Mouse (Mus musculus) layer of hippocampus, adult 9-10 months (tissue): ENCODE data around the gene Ankrd28.
"Not testable (repeated sequence)": the region's sequence is repeated elsewhere in the genome, so short reads cannot be mapped to it uniquely, and the experiment has no call there.

Experiments
- DNase-seq: peaks from one replicate; pipeline ENCODE4 v3.0.0; 2022; ENCODE audit warnings: low spot score

Ankrd28 gene

DNA sequence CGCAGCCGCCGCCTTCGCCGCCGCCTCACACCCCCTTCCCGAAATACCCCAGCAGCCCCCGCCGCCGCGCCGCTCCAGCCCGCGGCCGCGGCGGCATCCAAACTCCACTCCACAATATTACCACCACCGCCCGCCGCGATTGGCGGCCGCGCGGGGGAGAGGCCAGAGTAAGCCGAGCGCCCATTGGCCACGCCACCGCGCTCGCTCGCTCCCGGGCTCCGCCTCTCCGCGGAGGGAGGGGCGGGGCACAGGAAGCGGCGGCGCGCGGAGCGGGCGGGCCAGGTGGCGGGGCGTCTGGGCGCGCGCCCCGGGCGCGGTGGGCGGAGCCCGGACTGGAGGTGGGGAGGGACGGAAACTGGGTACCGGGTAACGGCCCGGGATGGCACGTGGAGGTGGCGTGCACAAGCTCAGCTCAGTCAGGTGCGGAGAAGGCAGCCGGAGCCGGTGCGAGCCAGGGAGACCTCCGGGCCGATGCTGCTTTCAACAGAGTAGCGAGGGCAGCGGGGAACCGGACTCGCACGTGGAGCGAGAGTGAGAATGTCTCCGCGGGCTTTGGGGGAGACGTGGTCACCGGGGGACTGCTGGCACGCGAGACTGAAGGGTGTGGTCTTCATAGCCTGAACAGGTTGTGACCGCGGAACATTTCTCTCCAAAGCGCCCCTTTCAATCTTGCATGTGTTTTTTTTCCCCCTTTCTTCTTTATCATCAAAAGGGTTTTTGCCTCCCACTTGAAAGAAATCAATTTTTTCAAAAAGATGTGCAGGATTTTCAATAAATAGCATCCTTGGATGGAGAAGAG is at the start of gene Ankrd28:
TSS of gene Ankrd28 (minus strand) at position 81 of the 799 bp plus-strand sequence.
- DNase-seq: peak; percentile 63

DNA sequence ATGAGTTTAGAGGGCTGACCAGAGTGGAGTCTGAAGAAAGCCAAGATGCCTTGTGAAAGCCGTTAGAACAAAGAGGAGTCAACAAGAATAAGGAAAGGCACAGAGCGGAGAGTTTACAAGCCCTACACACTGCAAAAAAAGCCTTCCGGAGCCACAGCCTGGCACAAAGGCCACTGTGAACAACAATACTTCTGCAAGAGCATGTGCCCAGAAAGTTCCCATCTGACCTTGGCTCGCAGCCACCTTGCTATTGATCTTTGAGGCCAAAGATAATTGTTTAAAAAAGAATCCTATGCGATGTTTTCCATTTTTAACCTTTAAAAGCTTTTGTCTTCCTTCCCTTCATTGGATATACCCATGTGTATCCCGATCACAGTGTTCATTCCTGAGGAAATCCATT is 49.0 kb upstream of the Ankrd28 start:
- no peak for DNase-seq

DNA sequence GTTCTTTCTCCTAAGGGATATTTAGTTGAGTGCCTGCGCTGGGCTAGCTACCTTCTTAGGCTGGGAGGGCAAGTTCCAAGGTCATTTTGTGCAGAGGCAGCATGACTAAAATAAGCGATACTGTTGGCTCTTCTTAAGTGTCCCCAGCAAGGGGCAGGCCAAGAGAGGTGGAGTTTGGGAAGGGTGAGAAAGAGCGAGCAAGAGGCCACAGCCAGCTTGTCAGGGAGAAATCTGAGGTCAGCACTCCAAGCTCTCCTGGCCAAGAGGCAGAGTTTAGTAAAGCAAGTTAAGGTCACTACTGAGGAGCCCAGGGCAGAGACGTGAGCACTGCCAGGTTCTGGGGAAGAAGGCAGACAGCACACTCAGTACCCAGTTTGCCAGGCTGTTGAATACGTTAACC is 41.7 kb upstream of the Ankrd28 start:
- DNase-seq: no peak

DNA sequence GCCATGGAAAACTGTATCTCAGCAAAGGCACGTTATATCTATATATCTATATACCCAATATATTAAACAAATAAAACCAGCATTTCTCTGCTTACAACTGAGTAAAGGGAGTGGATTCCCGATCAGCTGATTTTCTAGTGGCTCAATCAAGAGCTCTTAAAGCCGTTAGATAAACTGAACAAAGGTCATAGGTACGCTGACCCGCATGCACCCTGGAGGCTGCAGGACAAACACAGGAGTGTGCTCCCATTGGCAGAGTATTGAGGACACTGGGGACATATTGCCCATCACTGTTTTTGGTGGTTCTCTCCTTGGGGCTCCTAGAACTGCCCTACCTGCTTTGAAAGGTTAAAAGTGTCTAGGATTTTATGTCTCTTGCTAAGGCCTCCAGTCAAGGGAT is 40.0 kb upstream of the Ankrd28 start:
- DNase-seq: no peak

DNA sequence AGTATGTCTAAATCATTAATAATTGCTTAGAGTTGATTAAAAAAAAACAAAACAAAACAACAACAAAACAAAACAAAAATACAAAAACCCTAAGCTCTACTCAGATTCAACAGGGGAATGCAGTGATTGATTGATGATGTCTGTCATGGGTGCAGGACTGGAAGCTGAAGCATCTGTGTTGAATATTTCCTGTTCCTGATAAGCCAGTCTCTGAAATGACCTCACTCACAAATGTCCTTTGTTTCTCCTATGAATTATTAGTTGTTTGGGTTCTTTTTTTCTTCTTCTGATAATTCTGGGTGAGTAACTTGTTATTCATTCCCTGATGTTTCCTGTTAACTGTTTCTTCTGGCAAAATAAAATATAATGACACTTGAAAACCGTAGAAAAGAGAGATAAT is 38.1 kb upstream of the Ankrd28 start:
- no peak for DNase-seq

DNA sequence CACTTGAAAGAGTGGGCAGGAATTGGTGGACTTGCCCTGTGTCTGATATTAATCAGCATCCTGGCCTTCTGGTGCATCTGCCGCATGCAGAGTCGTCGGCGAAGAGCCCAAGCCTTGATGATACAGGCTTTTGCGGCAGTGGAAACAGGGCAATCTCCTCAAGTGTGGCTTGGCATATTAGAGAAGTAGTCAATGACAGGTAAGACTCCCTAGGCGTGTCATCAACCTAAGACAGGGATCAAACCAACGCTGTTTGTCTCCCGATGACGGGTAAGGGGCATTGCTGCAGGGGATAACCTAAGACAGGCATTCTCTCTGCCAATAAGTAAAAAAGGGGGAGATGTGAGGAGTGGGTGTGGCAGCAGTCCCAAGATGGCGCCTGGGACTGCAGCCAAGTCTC is 35.9 kb upstream of the Ankrd28 start:
- not testable (repeated sequence) for DNase-seq

DNA sequence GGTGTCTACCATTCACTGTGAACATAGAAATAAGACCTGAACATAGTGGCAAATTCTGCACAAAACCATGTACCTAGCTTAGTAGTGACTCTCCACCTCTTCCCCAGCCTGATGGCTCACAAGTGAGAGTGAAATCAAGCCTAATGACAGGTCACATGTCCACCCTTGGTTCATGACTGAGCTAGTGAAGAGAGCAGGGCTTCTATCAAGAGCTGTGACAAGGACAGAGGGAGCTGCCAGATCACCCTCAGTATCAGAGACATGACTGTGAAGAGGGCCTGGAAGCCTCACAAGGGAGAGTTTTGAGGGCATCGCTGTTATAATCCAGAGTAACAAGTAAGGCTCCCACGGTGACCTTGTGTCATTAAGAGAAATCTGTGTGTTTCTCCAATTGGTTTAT is 28.2 kb upstream of the Ankrd28 start:
- DNase-seq: no peak

DNA sequence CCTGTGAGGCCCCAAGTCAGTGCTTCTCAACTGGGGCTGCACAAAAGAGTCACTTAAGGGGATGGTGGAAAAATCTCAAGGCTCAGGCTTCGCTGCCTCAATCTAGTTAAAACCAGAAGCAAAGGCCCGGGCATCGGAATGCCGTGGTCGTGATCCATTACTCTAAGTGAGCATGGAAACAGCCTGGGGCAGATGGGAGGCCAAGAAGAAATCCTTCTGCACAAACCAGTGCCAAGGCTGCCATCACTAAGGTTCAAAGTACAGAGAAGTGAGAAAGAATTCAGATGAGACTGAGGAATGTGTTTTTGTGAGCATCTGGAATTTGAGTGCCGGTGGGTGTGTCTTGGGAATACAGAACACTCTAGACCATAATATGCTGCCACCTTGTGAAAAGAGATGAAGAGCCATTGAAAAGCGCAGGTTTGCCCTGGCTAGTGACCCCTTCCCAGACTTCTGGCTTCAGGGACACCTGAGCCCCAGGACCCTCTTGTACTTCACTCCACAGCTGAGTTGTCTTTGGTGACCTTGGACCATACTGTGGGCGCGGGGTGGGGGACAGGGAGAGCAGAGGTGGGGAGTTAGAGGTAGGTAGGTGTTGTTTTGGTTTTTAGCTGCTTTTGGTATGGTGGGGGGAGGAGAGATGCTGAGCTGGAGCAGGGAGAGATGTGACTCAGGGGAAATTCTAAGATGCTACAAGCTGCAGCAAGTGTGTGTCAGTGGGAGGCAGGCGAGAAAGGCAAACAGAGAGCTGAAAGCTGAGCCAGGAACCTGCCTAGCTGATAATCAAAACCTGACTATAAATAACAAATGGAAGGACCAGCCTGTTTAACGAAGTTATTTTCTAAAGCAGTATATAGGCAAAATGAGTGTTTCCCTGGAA is 26.9 kb upstream of the Ankrd28 start:
- peak; percentile 13 for DNase-seq

DNA sequence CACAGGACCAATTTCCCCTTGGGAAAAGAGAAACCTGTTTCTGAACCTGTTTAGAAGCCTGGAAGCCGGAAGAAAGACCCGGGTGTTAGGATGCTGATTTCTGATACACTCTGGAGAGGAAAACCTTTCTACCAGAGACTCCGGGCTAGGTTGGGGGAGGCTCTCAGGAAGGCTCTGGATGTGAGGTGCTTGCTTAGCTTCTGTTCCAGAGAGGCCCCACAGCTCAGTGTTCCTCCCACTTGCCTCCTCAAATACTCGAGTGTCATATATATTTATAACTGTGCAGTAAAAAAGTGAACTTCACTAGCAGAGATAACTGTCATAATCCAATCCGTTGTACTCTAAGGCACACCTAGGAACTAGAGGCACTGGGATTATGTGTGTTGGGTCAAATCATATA is 25.6 kb upstream of the Ankrd28 start:
- DNase-seq: no peak

DNA sequence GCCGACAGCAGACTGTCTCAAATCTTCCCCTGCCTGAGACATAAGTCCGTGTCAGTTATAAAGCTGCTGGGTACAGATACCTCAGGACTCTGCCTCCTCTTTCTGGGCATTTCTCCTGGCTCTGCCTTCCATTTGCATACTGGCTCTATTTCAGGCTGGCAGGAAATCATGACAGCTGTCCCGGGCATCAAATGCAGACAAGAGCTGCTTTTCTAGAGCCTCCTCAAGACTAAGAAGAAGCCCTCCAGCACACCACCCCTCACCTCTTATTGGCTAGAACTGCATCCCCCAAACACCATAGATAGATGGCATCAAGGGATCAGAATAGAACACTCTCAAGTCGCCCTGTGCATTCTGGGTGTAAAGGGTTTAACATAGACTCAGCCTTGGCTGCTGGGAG is 24.2 kb upstream of the Ankrd28 start:
- DNase-seq: no peak

DNA sequence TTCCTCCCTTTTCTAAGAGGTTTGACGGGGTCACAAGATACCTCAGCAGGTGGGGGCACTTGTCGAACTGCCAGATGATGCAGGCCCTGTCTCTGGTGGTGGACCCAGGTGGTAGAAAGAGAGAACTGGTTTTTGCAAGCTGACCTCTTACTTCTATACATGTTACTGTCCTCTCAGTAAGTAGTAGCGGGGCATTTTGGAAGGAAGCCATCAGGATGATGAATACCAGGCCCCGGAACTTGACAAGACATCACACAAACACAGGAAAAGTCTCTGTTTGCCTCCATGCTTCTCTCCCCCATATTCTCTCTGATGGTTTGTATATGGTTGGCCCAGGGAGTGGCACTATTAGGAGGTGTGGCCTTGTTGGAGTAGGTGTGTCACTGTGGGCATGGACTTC is 13.1 kb upstream of the Ankrd28 start:
- DNase-seq: no peak

DNA sequence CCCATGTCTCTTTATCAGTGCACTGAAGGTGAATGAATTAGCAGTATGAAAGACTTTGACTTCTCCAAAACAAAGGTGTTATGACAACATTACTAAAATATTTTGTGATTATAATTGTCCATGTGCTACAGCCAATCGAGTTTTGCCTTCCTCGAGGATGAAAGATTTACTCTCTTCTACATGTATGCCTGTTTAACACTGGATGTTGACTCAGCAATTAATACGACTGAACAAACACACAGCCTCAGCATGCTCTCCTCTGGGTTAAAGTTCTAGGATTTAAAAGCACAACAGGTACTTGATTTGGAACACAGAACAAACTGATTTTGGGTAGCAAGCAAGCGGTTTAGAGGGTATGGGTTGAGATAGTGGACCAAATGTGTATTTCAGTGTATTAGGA is 1.6 kb upstream of the Ankrd28 start:
- DNase-seq: no peak

DNA sequence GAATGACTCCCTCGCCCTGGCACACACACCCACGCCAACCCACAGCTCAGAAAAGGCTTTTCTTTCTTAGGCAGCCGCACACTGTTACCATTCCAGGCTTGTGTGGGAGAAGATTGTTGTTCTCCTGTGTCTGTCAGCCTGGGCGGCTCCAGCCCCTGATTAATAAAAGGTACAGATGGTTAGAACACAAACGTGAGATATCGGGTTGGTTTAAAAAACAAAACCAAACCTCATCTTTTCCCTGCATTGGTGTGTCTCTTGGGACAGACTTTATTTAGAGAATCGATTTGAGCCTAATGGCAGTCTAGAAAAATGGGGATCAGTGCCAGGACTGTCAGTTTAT is 890 bp upstream of the Ankrd28 start:
- peak; percentile 32 for DNase-seq

DNA sequence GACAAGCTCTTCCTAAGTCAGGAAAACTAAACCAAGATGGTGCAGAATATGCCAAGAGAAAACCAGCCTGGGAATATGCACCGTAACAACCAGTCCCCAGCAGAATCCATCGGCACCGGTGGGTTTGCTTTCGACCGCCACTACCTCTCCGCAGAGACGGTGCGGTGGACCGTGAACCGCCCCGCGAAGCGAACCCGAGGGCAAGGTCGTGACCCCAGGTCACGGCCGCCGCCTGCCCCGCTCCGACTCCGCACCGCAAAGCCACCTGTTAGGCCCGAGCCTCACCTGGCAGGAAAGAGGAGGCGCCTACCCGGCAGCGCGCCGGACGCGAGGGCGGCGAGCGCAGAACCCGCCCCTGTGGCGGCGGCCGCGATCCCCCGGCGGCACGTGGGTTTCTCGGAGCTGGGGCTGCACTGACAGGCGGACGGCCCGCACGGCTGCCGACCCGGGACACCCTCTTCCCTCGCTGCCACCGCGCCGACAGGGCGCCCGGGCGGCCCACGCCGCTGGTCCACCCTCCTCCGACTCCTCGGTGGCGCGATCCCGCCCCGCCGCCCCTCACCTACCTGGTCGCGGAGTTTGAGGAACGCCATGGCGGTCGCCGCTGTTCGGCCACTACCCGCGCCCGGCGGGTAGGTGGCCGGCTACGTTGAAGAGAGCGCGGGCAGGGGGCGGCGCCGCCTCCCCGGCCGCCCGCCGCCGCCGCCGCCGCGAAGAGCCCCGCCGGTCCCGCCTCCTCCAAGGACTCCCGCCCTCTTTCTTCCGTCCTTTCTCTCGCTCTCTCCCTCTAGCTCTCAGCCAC is 489 bp downstream of the Ankrd28 start:
- DNase-seq: no peak

DNA sequence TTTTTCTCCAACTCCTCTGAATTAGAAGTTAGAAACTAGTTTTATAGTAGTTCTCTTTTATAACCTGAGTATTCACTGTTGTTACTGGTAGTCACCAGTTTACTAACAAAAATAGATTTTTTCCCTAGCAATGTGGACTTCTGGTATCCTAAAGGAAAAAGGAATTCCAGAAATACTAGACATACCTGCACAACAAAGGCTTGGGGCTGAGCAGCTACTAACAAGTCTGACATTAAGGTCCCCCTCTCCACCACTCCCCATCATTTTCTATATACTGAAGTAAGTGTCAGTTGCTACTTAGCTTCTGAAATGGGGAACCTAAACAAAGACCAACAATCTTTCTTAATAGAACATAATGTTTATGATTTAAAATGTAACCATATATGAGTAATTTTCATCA is 3.2 kb downstream of the Ankrd28 start:
- no peak for DNase-seq

DNA sequence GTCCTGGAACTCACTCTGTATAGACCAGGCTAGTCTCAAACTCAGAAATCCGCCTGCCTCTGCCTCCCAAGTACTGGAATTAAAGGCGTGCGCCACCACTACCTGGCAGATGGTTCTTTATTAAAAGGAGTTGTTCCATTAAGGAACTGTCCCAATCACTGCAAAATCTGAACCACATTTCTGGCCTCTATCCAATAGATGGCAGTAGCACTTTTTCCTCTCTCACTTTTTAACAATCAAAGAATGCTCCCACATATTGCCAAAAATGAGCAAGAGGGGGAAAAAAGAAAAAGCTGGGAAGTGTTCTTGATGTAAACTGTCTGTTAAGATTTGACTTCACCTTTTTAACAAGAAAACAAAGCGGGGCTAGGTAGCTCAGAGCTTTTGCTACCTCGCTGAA is 20.5 kb downstream of the Ankrd28 start:
- DNase-seq: no peak

DNA sequence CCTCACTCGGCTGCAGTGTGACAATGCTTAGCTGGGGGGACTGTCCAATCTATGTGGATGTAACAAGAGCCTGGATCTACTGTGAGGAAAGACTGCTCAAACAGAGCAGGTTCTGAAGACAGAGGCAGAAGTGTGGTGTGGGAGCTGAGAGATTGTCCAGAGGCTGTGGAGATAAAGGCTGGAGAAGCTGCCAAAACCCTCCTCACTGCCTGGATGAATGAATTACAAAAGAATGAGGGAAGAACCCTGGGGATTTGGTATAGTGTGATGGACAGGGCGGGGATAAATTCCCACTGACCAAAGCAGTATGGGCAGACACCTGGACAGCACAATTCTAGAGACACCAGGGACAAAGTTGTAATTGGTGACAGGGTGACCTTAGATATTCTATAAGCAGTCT is 26.7 kb downstream of the Ankrd28 start:
- no peak for DNase-seq

DNA sequence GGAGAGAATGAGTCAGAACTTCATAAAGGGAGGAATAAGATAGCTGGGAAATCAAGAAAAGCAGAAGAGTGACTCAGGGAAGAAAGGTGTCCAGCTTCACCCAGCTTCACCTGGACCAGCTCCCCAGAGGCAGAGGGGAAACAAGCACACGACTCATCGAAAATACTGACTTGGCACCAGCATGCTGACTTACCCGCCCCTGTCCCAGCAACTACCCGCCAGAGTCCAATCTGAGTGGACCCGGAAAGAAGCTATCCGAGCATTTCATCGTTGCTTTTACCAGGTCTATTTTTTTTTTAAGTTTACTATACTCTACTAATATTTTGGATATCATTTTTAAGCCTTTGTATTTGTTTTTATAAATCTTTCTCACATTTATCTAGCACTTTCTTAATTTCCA is 29.5 kb downstream of the Ankrd28 start:
- no peak for DNase-seq

DNA sequence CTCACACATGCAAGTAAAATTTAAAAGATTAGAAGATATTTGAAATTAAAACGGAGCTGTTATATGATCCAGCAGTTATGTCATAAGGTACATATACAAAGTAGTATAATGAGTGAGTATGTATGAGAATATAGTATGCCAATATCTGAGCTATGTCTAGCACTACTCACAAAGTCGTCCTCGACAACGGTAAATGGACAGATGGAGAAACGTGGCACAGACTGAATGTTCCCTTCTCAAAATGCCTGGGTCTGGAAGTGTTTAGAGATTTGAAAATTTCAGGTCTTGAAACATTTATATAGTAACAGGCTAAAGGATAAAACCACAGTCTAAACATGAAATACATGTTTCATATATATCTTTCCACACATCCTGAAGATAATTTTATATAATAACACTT is 30.0 kb downstream of the Ankrd28 start:
- no peak for DNase-seq

DNA sequence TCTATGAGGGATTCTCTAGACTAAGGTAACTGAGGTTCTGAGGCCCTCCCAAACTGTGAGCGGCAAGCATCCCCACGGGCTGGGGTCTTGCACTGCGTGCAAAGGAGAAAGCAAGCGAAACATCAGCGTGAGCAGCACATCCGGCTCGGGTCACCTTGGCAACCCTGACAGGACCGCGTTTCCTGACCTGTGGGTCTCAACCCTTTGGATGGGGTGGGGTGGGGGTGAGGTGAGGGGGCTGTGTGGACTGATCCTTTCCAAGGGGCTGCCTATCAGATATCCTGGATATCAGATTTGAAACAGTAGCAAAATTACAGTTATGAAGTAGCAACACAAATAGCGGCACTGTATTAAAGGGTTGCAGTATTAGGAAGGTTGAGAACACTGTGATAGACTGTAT is 31.5 kb downstream of the Ankrd28 start:
- DNase-seq: no peak

DNA sequence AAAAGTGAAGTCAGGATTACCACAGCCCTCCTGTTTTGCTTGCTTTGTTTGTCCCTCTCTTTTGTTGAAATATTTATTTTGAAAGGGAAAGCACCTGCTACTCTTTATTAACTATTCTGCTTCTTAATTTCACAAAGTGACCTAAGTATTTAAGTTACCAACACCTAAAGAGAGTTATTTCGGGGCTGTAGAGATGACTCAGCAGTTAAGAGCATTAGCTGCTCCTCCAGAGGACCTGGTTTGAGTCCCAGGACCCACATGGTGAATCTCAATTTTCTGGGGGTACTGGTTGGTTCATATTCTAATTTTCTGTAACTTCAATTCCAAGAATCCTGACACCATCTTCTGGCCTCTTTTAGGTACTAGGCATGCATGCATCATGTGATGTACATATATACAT is 34.9 kb downstream of the Ankrd28 start:
- no peak for DNase-seq

DNA sequence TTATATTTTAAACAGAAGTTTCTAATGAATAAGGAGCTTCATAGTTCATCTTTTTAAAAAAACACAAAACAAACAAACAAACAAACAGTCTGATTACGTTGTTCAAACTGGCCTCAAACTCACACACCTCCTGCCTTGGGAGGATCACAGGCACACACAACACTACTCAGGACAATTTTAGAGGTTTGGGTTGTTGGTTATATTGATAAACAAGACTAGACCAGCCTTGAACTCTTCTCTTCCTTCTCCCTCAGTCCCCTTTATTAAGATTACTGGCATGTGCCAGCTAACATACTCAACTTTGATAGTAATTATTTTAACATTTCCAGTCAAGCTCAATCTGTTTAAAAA is 35.7 kb downstream of the Ankrd28 start:
- DNase-seq: no peak
